Mouse (Mus musculus): ENCODE measurements around the gene Bbs5. TPM values are rescaled to one million over a fixed set of nuclear protein-coding genes. Genes with fewer than 3 reads are reported as not detected.

Bbs5 gene
- polyA plus RNA-seq, 1 experiment from 2014 or later: 15.8 TPM

GRCm38 (mm10) chr2:69713626-69714014, 66.6 kb downstream of the Bbs5 start:
- WGBS: 27% methylated on average over 4 of the region's 4 CpGs
- peak overlapping the region; percentile 73 for H3K4me2 ChIP-seq (replicated peaks)
- no peaks in the 10 kb centered on the region for H3K27me3 ChIP-seq (replicated peaks)
- 0 out of 2 replicates have a peak, but pooled peaks cover 4% of the 10 kb centered on the region for H3K36me3 ChIP-seq
- no peak overlapping the region for H3K27ac ChIP-seq
- no peaks in the 10 kb centered on the region for H3K4me1 ChIP-seq (replicated peaks)
- H3K4me3 ChIP-seq (replicated peaks): peak overlapping the region; percentile 61
- no peak overlapping the region for H3K9ac ChIP-seq
- H3K9me3 ChIP-seq: no peaks in the 10 kb centered on the region
- peak; percentile 34; the same call in 1 of the 2 replicates for ATAC-seq

- Histone ChIP-seq H3K4me1 (replicated peaks) (no peaks in the 10 kb centered on the region), H3K4me3 (replicated peaks) (no peak overlapping the region), H3K36me3 (0 out of 2 replicates have a peak, but pooled peaks cover 4% of the 10 kb centered on the region), H3K9ac (no peak overlapping the region), H3K27ac (no peak overlapping the region), H3K4me2 (replicated peaks) (no peak overlapping the region), H3K27me3 (replicated peaks) (no peaks in the 10 kb centered on the region), H3K9me3 (no peaks in the 10 kb centered on the region)
- 81% methylated on average over 5 of the region's 5 CpGs for WGBS
- ATAC-seq: no peak
Observed at GRCm38 (mm10) chr2:69714126-69714525, 67.2 kb downstream of the Bbs5 start.

GRCm38 (mm10) chr2:69716483-69716882, 69.5 kb downstream of the Bbs5 start:
- Histone ChIP-seq H3K36me3 (no peaks in the 10 kb centered on the region), H3K4me2 (replicated peaks) (no peak overlapping the region), H3K4me1 (replicated peaks) (no peaks in the 10 kb centered on the region), H3K27ac (no peak overlapping the region), H3K27me3 (replicated peaks) (no peaks in the 10 kb centered on the region), H3K9ac (no peak overlapping the region), H3K9me3 (no peaks in the 10 kb centered on the region), H3K4me3 (replicated peaks) (no peak overlapping the region)
- ATAC-seq: no peak
- 71% methylated on average over 3 of the region's 3 CpGs for WGBS

Other genes starting within 250 kb of the Bbs5 start
- gene Lrp2, start 61.1 kb upstream of the Bbs5 start, polyA plus RNA-seq (2015; fragmentation: Nextera tagmentation; extraction: Ambion mirVana): 2.1 and 2.3 TPM in 2 replicates
- 0.09 and 0.34 TPM in 2 replicates for gene Klhl41, start 22.9 kb downstream of the Bbs5 start, polyA plus RNA-seq (2015; fragmentation: Nextera tagmentation; extraction: Ambion mirVana)
- 11.6 and 12.3 TPM in 2 replicates for gene Fastkd1, start 66.3 kb downstream of the Bbs5 start, polyA plus RNA-seq (2015; fragmentation: Nextera tagmentation; extraction: Ambion mirVana)
- 122 and 151 TPM in 2 replicates for gene Ppig, start 75.4 kb downstream of the Bbs5 start, polyA plus RNA-seq (2015; fragmentation: Nextera tagmentation; extraction: Ambion mirVana)
- 1.4 and 1.5 TPM in 2 replicates for gene Ccdc173, start 142.4 kb downstream of the Bbs5 start, polyA plus RNA-seq (2015; fragmentation: Nextera tagmentation; extraction: Ambion mirVana)
- gene Phospho2, start 142.5 kb downstream of the Bbs5 start, polyA plus RNA-seq (2015; fragmentation: Nextera tagmentation; extraction: Ambion mirVana): 22.8 and 23.1 TPM in 2 replicates
- gene Klhl23, start 174.8 kb downstream of the Bbs5 start, polyA plus RNA-seq (2015; fragmentation: Nextera tagmentation; extraction: Ambion mirVana): 33.3 and 37.2 TPM in 2 replicates
- gene Ssb, start 214.4 kb downstream of the Bbs5 start, polyA plus RNA-seq (2015; fragmentation: Nextera tagmentation; extraction: Ambion mirVana): 290 and 358 TPM in 2 replicates
- gene Mettl5, start 238.4 kb downstream of the Bbs5 start, polyA plus RNA-seq (2015; fragmentation: Nextera tagmentation; extraction: Ambion mirVana): 39.8 and 41.2 TPM in 2 replicates